17 mouse cellular contexts compared by ENCODE assay signal in genomic region chr14:75505126-75505840, GRCm38 (mm10). TPM values are rescaled to one million over a fixed set of nuclear protein-coding genes. Genes with fewer than 3 reads are reported as not detected.
DNase-seq lines count a peak whose midpoint lies in the region; ATAC-seq and TF ChIP-seq lines count a peak whose summit lies in the region.
"Had no signal": no experiment of that assay in that cellular context is flagged by ENCODE, and none has a peak within 500 bp of the region (broad histone marks: within the 10 kb centered on the region; RNA-seq: fewer than 3 reads in every experiment).

No protein-coding gene starts in this region.

- peaks cover 5% of the 10 kb centered on the region; the same call in 1 of the 2 replicates for H3K4me1 ChIP-seq in neural tube, embryonic 11.5 days (ENCODE audit: control insufficient read depth, insufficient read depth, low read length)
- peaks cover 5% of the 10 kb centered on the region for H3K4me1 ChIP-seq in forebrain, postnatal 0 days (ENCODE audit: insufficient read depth)
- H3K4me1 ChIP-seq in midbrain, embryonic 13.5 days (replicated peaks) = peaks cover 19% of the 10 kb centered on the region

- peak; percentile 76 for ATAC-seq in neural tube, embryonic 11.5 days (ENCODE audit: insufficient read depth, low FRiP score, low TSS enrichment)
- ATAC-seq in forebrain, postnatal 0 days = peak; percentile 48; the same call in 1 of the 2 replicates
- ATAC-seq in midbrain, embryonic 13.5 days = peak; percentile 71
- no peak for ATAC-seq in erythroid progenitor cell, adult 5-6 weeks (replicated peaks; ENCODE audit: low FRiP score, poor library complexity, severe bottlenecking)

- peak; percentile 52 for DNase-seq in neural tube, embryonic 11.5 days (ENCODE audit: low spot score)
- no peak for DNase-seq in neural tube, embryonic 10.5 days (ENCODE audit: extremely low spot score, low spot score)
- DNase-seq in forebrain, postnatal 0 days = peak; percentile 21
- DNase-seq in thymus, postnatal 4 days = no peak
- no peak for DNase-seq in right cerebral cortex, postnatal 10 days (ENCODE audit: low spot score in 2 of 2)
- DNase-seq in kidney, adult 18-20 months = no peak
- DNase-seq: adrenal gland, postnatal 25 days; cerebellum, adult 2 months; gastrocnemius, postnatal 14 days; heart, postnatal 36 days; kidney, postnatal 10 days; liver; lung, postnatal 14 days had no signal

- WGBS in neural tube, embryonic 11.5 days = 22% methylated on average over 8 of the region's 8 CpGs
- 18% methylated on average over 8 of the region's 8 CpGs for WGBS in forebrain, postnatal 0 days
- 21% methylated on average over 8 of the region's 8 CpGs for WGBS in midbrain, embryonic 13.5 days

- H3K4me3 ChIP-seq in neural tube, embryonic 11.5 days (ENCODE audit: low read depth, low read length) = no peak overlapping the region
- H3K4me3 ChIP-seq in forebrain, postnatal 0 days (ENCODE audit: low read depth, low read length) = no peak overlapping the region
- H3K4me3 ChIP-seq in midbrain, embryonic 13.5 days (replicated peaks) = no peak overlapping the region
- H3K4me3 ChIP-seq: myocyte had no signal

- peak overlapping the region; percentile 47; the same call in 1 of the 2 replicates for H3K27ac ChIP-seq in neural tube, embryonic 11.5 days (ENCODE audit: low read depth, low read length)
- H3K27ac ChIP-seq in forebrain, postnatal 0 days (ENCODE audit: low read depth, low read length) = no peak overlapping the region
- H3K27ac ChIP-seq in midbrain, embryonic 13.5 days = no peak overlapping the region
- H3K27ac ChIP-seq: stomach, postnatal 0 days had no signal

- no peak overlapping the region for H3K4me2 ChIP-seq in neural tube, embryonic 11.5 days (ENCODE audit: low read depth)
- no peak overlapping the region for H3K4me2 ChIP-seq in forebrain, postnatal 0 days (ENCODE audit: low read depth)
- H3K4me2 ChIP-seq in midbrain, embryonic 13.5 days (replicated peaks) = no peak overlapping the region

- H3K27me3 ChIP-seq in neural tube, embryonic 11.5 days (ENCODE audit: control insufficient read depth, insufficient read depth, low read length) = no peaks in the 10 kb centered on the region
- H3K27me3 ChIP-seq in forebrain, postnatal 0 days (ENCODE audit: insufficient read depth, low read length) = no peaks in the 10 kb centered on the region
- H3K27me3 ChIP-seq in midbrain, embryonic 13.5 days = peaks cover 4% of the 10 kb centered on the region; the same call in 1 of the 2 replicates

- H3K9me3 ChIP-seq in neural tube, embryonic 11.5 days (ENCODE audit: control insufficient read depth, low read length) = no peaks in the 10 kb centered on the region
- H3K9me3 ChIP-seq in forebrain, postnatal 0 days (ENCODE audit: low read length) = no peaks in the 10 kb centered on the region
- H3K9me3 ChIP-seq in midbrain, embryonic 13.5 days = no peaks in the 10 kb centered on the region

- TF ChIP-seq CTCF in forebrain, postnatal 0 days (IDR thresholded peaks at IDR 0.05; ENCODE audit: low read depth) = no peak

- H3K9ac ChIP-seq in neural tube, embryonic 11.5 days (ENCODE audit: low read length) = no peak overlapping the region
- H3K9ac ChIP-seq in forebrain, postnatal 0 days = no peak overlapping the region
- H3K9ac ChIP-seq in midbrain, embryonic 13.5 days (replicated peaks) = no peak overlapping the region

- no peaks in the 10 kb centered on the region for H3K36me3 ChIP-seq in neural tube, embryonic 11.5 days (ENCODE audit: control insufficient read depth, insufficient read depth, low read length)
- no peaks in the 10 kb centered on the region for H3K36me3 ChIP-seq in forebrain, postnatal 0 days (ENCODE audit: insufficient read depth)
- no peaks in the 10 kb centered on the region for H3K36me3 ChIP-seq in midbrain, embryonic 13.5 days

RNA-seq across cellular contexts. Expression of gene Siah3, which starts 49.5 kb away (rescaled TPM):
- 4.7 and 6.3 TPM in 2 replicates for polyA plus RNA-seq in neural tube, embryonic 11.5 days (2014; fragmentation: Nextera tagmentation; extraction: Ambion mirVana)
- total RNA-seq in forebrain, postnatal 0 days (2014; rRNA removed) = 4.8 and 6.1 TPM in 2 replicates
- polyA plus RNA-seq in forebrain, postnatal 0 days (2015; fragmentation: Nextera tagmentation; extraction: Ambion mirVana) = 2.7 and 3.3 TPM in 2 replicates
- polyA plus RNA-seq in midbrain, embryonic 13.5 days (2015; fragmentation: Nextera tagmentation; extraction: Ambion mirVana) = 2.7 and 3.5 TPM in 2 replicates
- total RNA-seq in erythroid progenitor cell, adult 5-6 weeks (2015; ENCODE audit: low replicate concordance) = not detected in 2 replicates
- not detected in 2 replicates for total RNA-seq in erythroid progenitor cell, adult 5-6 weeks (2017; ENCODE audit: low replicate concordance)
- total RNA-seq: heart, postnatal 36 days had no signal
- polyA plus RNA-seq: myocyte; stomach, postnatal 0 days had no signal

Comparison
In these comparisons a context has a peak if more than half of its experiments do, and no peak if none do; other contexts are left out.
1. DNase-seq: peak in neural tube, embryonic 11.5 days (single experiment) and forebrain, postnatal 0 days (single experiment); none in neural tube, embryonic 10.5 days (single experiment), thymus, postnatal 4 days (single experiment), right cerebral cortex, postnatal 10 days (0 of 2) and kidney, adult 18-20 months (single experiment).